Mouse (Mus musculus): Measurements from ENCODE around the gene Gyg.
A peak's percentile ranks its signal among the peaks of the same experiment; 100 is the strongest.

The Gyg gene

DNA sequence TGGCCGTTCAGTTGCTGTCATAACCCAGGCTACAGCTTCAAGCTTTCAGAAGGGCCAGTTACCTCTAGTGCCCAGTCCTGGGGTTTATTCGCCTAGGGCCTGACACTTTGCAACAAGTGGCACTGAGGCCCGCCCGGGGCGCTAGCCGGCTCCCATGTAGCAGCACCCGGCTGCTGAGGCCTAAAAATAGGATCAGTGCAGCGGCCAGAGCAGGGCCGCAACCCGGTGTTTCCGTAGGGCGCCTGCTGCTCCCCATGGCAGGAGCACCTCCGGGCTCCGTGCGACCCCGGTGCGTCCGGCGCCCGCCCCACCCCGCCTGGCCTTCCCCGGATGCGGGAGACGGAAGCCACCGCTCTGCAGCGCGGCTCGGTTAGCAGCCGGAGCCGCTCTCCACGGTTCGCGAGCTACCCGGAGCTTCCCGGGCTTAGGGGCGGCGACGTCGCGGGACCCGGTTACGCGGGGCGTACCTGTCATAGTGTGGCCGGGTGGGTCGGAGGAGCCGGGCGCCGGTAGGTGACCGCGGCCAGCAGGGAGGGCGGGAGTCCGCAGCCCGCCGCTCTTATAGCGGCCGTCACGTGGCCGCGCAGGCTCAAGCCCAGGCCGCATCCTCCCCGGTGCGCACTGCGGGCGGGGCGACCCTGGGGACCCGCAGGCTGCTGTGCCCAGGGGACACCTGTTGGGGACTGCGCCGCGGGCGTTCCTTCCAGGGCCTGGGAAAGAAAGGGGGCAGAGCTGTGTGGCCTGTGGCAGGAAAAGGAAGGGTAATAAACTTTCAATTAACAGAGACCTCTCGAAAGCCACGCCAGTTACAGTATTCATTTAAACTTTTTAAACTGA is at the start of gene Gyg:
Gene Gyg, minus strand, starts transcription at position 787 of the 837 bp plus-strand sequence.
- DNase-seq = peak; percentile 58 to 62

DNA sequence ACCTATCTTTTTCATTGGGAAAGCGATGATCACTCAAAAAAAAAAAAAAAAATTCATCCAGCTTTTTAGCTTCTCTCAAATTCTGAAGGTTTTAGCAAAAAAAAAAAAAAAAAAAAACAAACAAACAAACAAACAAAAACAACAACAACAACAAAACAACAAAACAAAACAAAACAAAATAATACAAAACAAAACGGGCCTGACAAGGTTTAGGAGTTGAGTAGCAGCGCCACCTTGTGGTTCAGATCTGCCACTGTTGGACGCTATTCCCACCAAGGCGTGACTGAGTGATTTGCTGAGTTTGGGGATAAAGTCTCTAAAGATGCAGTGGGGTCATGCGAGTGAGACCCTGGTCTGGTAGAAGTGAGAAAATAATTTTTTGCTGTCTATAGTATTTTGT is 43.8 kb upstream of the Gyg start:
- peak; percentile 42 to 70 for DNase-seq

DNA sequence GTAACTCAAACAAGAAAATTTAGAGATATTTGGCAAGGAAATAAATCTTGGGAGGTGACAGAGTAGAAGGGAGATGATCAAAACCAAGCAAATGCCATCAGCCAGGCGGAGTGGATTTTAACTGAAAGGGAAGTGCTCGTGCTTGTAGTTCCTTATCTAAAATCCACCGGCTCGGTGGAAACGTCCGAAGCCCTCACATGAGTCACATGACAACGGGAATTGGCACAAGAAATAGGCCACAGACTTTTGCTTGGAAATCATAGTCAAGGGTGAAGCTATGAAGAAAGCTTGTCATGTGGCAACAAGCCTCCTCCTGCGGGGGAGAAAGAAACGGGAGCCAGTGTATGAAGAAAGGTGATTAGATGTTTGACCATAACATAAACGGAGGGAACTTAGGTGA is 42.8 kb upstream of the Gyg start:
- no peak for DNase-seq

DNA sequence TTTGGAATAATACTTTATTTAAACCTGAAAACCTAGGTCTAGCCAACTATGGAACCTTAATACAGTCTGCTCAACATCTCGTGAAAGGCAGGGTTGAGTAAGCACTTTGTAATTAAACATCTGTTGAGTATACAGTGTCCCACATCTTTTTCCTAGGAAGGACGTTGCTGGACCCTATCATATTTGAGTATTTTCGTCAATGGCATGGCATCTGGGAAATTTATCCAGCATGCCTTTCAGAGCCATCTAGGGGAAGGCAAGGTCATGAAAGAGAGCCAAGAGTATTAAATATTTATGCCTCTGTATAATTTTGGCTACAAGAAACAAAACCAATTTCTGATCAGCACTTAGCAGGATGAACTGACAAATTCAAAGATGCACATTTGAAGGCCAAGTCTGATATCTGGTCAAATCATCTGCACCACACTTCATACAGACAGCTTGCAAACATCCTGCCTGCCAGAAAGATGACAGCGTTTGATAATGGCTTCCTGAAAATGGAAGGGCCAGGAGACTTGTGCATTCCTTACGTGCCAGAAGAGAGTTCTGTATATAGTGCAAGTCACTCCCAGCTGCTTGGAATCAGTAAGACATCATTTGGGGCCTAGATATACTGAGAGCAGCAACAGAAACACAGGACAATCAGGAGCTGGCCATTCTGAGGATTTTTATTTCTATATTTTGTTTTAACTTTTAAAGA is 34.0 kb upstream of the Gyg start:
- DNase-seq = no peak

DNA sequence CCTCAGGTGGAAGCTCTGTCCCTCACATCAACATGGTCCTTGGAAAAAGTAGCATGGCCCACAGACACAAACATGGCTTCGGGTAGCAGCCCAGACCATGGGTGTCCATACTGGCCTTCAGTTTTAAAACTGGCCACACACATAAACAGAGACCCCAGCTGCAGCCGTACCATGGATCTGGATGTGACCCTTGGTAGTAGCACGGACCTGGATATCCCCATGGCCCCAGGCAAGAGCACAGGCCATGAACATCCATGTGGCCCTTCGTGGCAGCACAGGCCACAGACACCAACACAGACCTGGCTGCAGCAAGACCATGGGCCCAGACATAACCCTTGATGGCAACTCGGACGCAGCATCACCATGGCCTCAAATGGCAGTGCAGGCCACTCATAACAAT is 17.3 kb upstream of the Gyg start:
- DNase-seq = no peak

DNA sequence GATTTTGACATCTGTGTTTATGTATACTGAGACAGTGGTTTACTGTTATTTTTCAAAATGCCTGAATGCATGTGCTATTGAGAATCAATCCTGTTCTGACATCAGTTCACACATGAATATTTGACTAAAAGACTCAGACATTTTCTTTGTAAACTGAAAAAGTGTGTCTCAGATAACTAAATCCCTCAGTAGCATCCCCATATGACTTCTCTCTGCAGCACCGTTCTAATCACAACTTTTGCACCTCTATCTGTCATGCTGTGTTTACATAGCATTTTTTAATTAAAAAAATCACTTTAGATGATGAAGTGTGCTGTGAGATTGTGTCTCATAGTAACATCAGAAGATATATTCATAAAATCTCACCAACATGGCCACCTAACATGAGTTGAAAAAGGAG is 12.4 kb upstream of the Gyg start:
- no peak for DNase-seq

DNA sequence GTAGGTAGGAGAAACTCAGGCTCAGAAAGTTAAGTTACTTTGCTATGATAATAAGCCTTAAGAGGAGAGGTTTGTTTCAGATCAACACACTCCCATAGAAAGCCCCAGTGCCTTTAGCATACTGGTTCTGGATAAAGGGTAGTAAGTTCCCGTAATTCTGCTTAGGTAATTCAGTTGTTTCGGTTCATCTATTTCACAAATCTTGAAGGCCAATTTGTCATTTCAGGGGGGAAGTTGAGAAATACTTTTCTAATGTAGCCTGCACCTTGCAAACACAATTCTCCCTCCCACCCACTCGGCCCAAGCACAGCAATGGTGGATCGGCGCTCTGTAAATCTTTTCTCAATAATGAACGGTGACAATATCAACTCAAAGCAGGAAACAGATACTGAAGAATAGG is 359 bp upstream of the Gyg start:
- DNase-seq = no peak

DNA sequence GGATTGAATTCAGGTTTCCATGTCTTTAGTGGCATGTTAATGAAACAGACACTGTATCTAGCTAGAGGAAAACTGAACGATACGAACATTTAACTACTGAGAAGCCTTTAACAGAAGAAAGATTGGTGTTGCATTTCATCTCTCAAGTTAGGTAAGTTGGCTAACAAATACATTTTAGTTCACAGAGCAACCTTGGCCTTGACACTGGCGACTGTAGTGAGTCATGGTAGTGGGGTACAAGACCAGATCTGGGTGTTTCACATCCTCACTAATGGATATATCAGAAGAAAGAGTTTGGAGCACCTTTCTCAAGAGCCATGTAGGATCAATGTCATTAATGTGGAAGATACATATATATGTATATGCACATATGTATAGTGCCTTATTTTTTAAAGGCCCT is 3.5 kb downstream of the Gyg start:
- DNase-seq = no peak

DNA sequence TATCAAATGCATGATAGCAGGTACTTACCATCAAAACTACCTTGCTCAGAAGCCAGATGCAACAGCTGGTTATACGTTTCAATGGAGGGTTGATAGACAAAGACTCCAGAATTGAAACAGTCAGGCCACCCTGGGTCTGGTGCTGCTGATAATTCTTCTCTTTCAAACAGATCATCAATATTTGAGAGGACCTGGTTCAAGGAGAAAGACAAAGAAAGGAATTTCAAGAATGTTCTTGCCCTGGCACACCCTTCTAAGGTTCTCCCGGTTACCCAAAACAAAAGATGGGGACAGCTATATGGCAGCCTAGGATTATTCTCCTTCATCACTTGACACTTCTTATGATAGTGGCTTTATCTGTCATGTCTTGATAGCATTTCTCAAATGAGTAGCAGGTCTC is 4.6 kb downstream of the Gyg start:
- no peak for DNase-seq

DNA sequence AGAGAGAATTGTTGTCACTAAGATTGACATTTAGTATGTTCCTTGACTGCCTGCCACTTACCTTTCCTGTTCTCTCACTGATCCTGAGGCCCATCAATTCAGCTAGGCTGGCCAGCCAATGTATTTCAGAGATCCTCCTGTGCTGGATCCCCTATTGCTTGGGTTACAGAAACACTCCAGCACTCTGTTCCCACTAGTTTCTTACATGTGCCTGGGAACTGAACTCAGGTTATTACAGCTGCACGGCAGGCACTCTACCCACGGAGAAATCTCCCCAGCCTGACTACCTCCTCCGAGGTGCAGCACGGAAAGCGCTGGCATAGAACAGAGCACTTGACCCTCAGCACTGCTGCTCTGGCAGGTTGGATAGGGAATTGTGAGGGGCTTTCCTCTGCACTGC is 7.5 kb downstream of the Gyg start:
- no peak for DNase-seq

DNA sequence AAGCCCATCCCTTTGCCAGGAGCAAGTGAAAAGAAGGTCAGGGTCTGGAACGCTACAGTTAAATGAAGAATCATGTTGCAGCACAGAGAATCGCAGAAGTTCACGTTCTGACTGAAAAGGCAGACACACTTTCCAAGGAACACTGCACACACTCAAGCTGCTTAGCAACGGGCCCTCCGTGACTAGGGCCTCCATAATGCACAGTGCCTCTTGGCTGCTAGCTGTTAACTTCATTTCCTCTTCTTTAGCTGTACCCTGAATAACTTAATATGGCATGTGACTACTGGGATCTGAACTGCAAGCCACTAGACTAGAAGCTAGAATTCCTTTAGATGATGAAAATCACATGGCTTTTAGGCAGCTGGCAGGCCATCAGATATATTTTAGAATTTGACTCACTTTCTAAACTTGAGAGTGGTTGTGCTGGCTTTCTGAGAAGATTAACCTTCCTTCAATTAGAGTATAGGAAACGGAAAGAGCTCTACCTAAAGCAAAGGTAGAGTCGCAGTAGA is 8.2 kb downstream of the Gyg start:
- DNase-seq = no peak

DNA sequence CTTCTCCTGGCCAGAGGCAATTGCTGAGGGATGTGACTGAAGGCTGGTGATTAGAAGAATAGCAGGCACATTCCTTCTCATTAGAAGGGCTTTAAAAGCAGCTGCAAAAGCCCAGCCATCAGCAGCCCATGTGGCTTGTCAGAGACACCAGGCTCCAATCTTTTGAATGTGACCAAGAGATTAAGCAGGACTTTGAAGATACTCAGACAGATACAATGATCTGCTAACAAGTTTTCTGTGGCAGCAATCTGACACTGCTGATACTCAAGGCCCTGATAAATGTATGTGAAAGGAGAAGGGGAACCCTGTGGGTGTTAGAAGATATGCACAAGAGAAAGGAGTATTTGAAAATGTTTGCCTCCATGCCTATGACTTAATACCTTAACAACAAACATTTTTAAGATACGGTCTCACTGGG is 9.4 kb downstream of the Gyg start:
- DNase-seq = no peak

DNA sequence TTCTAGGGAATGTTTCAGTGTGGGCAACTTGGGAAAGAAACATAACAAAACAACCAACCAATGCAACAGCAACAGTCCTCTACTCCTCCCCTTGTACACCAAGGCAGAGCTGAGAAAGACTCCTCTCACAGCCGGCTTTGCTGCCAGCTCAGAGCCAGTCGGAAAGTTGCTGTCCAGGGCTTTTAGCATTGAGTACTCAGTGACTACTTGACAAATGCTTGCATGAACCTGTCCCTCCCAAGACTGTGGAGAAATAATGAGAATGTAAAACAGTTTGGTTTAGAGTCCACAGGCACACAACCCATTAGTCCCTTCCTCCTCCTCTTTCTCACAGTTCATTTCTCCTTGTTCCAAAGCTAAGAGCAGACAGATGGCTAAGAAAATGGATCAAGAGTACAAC is 10.7 kb downstream of the Gyg start:
- no peak for DNase-seq

DNA sequence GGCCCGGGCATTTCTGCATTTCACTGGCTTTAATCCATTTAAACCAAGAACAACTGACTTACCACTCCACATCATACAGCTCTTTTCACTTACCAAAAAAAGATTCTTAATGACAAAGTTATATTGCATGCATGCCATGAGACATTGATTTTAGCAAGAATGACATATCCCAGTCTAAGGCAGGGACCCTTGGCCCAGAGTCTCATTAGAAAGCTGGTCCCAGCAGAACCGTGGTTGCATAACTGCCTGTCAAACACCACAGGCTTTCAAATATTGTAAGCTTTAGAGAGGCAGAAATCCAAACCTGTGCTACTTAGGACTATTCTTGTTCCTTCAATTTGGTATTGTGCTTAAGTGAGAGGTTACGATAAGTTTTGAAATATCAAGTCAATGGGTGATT is 11.4 kb downstream of the Gyg start:
- DNase-seq = no peak

DNA sequence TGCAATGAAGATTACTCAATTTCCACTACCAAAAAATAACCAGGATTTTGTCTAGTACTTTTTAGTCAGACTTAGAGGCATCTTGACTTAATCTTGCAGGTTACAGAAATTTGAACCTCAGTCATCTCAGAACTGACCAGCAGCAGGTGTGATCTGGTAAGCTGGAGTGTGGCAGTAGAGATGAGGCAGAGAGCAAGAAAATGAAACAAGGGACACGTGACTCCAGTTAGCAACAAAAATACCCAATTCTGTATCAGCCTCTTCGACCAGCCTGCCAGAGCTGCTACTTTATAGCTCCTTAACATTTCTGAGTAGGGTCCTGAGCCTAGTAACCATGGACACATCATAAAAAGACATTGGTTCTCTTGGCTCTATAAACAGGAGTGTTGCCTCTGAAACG is 12.5 kb downstream of the Gyg start:
- no peak for DNase-seq

DNA sequence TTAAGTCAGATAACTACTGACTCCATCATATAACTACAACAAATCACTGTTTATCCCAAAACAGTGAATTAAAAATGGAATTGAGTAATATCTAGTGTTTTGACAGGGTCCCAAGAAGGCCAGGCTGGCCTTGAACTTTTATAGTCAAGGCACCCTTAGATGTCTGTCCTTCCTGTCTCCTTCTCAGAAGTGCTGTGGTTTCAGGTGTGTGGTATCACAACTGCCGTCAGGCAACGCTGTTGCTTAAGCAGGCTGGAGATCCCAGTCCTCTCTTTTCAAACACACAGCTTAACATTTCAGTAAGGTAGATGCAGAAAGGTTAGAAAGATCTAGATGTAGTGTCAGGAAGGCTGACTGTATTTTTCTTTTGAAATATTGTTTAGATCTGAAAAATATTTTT is 13.0 kb downstream of the Gyg start:
- DNase-seq = no peak

DNA sequence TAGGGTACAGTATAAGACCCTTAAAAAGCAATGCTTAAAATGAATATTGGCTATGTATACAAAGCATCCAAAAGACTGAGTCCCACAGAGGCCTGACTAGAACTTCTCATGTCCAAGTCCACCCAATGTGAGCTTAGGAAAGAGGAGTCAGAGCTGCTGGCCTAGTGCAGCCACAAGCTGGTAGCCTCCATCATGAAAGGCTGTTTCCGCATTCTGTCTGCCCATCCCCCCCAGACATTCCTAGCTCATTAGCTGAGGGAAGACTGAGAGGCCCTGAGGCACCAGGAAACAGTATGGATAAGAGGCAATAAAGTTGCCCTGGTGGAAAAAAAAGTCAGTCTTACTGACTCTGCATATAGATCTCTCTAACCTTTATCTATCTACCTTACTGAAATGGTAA is 13.4 kb downstream of the Gyg start:
- DNase-seq = no peak

DNA sequence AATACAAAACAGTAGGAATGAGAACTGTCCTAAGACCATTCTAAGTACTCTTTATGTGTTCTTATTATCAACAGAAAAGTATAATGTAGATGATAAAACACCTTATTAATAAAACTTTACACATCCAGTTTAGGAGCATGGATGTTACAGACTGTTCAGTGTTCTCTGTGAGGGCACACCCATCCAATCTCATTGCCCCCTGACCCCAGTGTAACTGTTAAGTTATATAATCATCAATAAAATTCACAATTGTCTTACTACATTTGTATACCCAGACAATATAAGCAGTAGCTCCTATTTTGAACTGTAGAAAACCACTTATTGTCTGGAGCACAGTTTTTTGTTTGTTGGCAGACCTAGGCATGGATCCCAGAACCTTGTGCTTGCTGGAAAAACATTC is 13.9 kb downstream of the Gyg start:
- DNase-seq = no peak

DNA sequence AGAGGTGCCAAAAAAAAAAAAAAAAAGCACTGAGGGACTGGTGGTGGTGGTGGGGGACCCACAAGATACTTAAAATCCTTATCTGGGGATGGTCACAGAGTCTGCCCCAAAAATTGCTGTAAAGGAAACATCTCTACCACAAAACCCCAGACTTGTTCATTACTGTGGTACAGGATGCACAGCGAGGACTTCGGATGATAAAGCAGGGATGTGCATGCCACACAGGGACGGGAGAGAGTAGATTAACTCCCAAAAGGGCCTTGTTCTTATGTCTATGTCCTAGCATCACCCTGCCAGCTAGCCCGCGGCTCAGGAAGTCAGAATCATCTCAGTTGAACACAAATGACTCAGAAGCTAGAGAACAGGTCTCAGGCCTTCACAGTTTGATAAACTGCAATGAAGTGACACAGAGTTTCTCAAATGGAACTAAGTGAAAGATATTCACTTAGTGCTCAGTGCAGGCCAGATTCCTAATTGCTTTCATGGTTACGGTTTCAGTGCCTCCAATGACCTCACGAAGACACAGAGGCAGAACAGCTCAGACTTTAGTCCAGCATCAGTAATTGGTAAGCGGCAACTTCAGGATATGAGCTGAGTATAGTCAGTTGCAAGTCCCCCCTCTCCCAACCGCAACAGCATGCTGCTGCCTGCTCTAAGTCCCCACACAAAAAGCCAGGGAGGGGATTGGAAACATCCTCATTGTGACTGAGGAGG is 18.1 kb downstream of the Gyg start:
- no peak for DNase-seq

DNA sequence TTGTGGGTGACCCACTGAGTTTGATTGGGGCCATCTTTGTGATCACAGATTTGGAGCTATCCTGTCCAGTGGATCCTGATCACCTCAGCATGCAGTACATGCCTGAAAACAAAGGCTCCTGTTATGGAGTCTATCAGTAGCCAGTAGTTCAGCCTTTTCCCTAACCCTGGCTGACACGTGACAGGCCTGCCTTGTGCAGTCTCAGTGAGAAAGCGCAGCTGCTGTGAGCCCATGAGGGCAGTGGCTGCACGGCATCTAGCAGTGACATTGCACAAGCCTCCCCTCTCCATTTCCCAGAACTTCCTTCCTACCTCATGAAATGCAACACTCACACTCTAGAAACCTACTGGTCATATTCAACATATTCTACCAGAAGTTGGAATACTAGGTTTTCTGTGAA is 20.6 kb downstream of the Gyg start:
- DNase-seq = no peak

DNA sequence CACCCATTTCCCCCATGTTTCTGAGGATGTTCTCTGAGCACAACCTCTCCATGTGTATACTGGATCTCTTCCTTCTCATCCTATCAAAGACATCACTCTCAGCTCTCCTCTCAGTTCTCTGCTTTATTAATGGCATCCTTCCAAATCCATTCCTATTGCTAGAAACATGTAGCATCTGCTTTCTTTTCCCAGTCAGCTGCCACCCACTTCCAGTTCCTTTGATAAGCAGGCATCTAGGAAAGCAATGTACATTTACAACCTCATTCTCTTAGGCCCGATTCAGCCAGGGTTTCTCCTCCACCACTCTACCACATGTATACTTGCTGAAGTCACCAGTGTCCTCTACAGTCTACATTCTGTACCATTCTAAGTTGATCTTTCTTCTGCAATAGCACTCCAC is 21.4 kb downstream of the Gyg start:
- DNase-seq = no peak

DNA sequence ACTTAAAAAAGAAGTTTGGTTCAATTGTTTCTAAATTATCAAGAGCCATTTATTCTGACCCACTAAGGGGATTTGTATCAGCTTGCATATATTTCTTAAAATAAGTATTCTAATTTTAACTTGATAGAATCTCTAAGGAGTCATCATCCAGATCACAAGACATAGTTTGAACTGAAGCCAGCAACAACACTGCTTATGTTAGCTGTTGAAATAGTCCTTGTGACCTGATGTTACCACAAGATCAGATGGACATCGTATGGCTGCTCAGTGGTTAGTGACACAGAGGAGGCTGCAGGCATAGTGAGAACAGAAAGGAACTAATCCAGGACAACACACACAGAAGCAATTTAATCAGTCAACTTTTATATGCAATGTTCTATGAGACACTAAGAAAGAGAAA is 22.4 kb downstream of the Gyg start:
- no peak for DNase-seq

DNA sequence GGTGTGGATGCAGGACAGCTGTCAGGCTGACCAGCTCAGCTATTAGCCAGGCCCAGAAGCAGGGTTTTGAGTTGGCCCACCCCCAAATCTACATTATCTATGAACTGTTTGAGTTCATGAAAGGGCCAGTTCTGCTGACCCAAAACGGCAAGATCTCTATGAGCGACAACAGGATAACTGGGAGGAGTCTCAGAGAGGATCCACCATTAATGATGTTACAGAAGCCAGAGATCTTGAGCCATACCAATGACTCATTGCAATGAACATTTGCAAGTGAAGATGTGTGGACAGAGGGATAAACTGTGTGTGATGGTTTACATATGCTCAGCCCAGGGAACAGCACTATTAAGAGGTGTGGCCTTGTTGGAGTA is 23.8 kb downstream of the Gyg start:
- DNase-seq = no peak

Data from cerebellum, postnatal 25 days (tissue).